Mouse (Mus musculus) heart, postnatal 0 days (tissue): ENCODE data around the gene Dnaaf2.

Experiments used
- CTCF ChIP-seq: IDR thresholded peaks from 2 replicates; pipeline ENCODE4 v1.5.1; 2016; ENCODE audit warnings: antibody characterized with exemption, control low read depth, low read depth
- EP300 ChIP-seq: IDR thresholded peaks from 2 replicates; pipeline ENCODE4 v1.6.1; 2016; ENCODE audit warnings: antibody characterized with exemption, low read depth

DNA sequence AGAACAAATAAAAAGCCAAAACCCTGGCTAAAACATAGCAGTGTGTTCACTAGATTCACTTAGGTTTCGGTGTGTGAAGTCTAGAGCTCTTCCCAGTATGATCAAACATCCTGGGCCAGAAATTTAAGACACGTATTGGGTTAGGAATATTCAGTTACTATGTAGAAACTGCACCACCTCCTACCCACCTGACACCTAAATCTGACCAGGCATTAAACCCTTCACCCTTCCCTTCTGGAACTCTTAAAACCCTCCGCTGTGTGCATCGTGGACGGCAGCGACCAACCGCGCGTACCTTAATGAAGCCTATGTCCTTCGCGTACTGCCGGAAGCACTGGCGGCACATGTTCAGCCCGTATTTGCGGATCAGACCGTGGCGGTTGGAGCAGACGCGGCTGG is 39.9 kb downstream of the Dnaaf2 start:
- no peak for TF ChIP-seq CTCF
- no peak for TF ChIP-seq EP300
